Mouse (Mus musculus) neutrophil, adult 5-6 weeks (primary cell): ENCODE measurements at regions not wholly inside any gene's neighbourhood (a gene's known extent, or its start where the extent isn't known, plus 50 kb on each side); places are given as distances from the start of the nearest gene placed in this dataset.
A peak's percentile ranks its signal among the peaks of the same experiment; 100 is the strongest.
"Not testable (repeated sequence)": the region's sequence is repeated elsewhere in the genome, so short reads cannot be mapped to it uniquely, and the experiment has no call there.

Experiments used
- ATAC-seq: fragments of 151-379, 151-347 bp; 2 replicates; pipeline ENCODE4 v1.8.0; 2017; ENCODE audit warnings: mild to moderate bottlenecking, moderate TSS enrichment; ENCODE audit not compliant: insufficient number of reproducible peaks, poor library complexity, low FRiP score, severe bottlenecking; ENCODE audit errors: extremely low read depth

DNA sequence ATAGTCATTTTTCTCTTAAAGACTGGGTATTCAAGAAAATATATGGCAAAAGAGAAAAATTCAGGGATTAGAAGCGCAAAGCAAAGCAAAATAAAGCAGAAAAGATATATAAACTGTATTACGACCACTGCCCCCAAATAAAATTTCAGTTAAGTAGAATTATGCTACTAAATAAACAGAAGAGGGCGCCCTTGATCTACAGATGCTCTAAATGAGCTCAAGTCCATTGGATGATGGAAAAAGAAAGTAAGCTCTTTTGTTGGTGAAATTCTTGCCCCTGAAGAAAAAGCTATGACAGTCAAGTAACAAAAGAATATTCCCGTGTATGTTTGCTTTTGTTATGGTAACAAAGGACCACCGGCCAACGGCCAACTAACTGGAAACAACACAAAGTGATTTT lies 165.5 kb upstream of the Stk26 start:
- peak; percentile 39; the same call in 1 of the 2 replicates for ATAC-seq

GRCm38 (mm10) chrX:50657835-50658565 lies 182.8 kb upstream of the Stk26 start:
- peak; percentile 58; the same call in 1 of the 2 replicates for ATAC-seq

DNA sequence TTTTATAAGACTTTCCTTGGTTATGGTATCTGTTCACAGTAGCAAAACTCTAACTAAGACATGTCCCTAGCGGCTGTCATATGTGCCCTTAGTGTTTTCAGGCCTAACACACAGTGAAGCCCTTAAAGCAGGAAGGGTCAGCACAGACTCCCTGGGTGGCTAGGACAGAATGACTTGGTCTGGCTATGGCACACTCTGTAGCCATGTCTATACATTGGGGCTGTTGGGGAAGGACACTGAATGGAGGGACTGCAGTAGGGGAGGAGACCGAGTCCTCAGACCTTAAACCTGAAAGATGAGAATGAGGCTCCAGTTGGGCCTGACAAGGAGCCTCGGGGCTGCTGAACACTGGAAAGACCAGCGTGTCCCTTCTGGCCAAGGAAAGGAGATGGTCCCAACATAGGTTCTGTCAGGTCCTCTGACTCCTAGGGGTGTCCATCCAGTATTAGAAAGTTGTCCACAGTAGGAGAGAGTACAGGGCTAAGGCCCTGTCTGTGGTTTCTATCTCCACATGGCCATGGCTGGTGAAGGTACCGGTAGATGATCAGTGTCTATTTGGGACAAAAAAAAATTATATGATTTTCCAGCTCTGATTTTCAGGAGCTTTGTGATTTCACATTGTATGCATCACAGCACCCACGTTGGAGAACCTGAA lies 183.5 kb upstream of the Stk26 start:
- no peak for ATAC-seq

GRCm38 (mm10) chrX:50655380-50655779 lies 185.5 kb upstream of the Stk26 start:
- not testable (repeated sequence) for ATAC-seq

GRCm38 (mm10) chrX:50641347-50641746 lies 199.5 kb upstream of the Stk26 start:
- no peak for ATAC-seq

GRCm38 (mm10) chrX:50635634-50636033 lies 205.2 kb upstream of the Stk26 start:
- no peak for ATAC-seq

DNA sequence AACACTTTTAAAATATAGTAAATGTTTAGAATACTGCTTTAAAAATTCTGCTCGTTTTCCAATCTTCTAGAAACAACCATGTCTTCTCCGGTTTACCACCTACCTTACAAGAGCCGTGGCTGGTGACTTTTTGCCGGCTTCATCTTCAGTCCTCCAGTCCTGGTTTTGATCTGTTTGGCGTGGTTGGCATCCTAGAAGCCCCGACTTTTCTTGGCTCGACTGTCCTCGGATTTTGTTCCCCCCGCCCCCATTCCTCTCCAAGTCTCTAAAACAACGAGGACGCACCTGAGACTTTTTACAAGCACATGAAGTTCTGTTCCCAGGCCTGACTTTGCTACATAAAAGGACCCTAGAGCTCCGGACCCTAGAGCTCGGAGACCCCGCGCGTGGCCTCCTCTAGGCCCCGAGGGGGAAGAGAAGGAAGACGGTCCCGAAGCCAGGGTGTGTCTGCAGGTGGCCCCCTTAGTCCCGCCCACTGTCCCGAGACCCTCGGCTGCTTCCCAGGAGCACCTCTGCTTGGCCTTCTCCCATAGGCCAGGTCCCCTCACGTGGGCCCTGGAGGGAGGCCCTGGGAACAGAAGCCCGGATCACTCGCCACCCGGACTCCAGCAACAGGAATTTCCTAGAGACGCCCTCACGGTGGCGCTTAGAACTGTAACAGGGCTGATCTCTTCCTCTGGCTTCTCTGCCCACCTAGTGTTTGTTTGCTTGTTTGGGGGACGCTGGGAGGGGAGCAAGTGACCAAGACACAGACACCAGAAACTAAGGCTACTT lies 205.8 kb upstream of the Stk26 start:
- no peak for ATAC-seq

GRCm38 (mm10) chrX:50632536-50632935 lies 204.2 kb upstream of the Olfr1324 start:
- no peak for ATAC-seq

GRCm38 (mm10) chrX:50625336-50625735 lies 197.0 kb upstream of the Olfr1324 start:
- ATAC-seq = no peak

DNA sequence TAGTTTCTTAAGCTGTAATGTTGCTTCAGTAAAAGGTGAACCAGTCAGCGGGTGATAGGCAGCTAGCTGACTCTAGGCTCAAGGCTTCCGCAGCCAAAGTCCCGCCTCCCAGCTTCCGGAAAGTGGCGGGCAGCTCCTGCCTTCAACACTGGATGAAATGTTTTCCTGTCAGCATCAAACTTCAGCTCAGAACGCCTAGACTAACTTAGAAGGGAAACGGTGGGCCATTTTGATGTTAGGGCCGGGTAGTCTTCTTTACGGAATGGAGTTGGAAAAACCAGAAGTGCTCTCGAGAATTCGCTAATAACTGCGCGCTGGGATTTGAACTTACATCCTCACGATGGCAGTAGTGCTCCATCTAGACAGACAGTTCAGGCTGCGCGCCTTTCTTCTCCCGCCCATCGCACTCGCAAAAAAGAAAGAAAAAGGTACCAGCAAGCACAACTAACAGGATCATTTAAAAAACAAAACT lies 194.7 kb upstream of the Olfr1324 start:
- ATAC-seq = no peak

GRCm38 (mm10) chrX:50620909-50621308 lies 192.6 kb upstream of the Olfr1324 start:
- no peak for ATAC-seq

DNA sequence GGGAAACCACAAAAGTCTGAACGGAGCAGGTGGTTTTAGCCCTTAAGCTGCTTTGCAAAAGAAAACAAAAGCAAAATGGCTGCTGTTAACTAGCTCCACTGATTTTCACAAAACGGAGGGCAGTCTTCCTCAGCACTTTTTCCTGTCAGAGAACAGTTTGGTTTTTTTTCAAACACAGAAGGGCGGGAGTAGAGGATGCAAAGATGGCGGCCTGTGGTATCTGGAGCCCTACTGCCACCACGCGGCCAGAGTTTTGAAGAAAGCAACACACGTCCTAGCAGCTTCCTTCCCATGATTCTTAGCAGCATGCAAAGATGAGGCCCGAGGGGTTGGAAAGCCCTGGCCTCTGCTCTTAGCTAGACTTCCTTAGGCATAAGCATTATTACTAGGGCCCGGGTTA lies 191.6 kb upstream of the Olfr1324 start:
- no peak for ATAC-seq

DNA sequence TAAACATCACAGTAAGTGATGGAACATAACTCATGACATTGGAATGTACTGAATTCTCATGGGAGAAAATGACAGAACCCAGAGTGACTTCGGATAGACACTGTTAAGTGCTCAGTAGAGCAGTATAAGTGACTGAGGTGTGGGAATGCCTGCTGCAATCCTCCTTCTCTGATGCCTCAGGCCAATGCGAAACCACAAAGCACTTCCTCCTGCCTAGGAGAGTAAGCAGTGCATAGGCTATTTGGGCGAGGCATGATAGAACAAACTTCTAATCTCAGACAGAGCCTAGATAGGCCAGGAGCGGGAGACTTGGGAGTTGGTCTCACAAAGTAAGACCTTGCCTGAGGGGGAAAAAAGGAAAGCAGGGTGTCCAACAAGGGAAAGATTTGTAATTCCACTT lies 190.6 kb upstream of the Olfr1324 start:
- ATAC-seq = no peak

DNA sequence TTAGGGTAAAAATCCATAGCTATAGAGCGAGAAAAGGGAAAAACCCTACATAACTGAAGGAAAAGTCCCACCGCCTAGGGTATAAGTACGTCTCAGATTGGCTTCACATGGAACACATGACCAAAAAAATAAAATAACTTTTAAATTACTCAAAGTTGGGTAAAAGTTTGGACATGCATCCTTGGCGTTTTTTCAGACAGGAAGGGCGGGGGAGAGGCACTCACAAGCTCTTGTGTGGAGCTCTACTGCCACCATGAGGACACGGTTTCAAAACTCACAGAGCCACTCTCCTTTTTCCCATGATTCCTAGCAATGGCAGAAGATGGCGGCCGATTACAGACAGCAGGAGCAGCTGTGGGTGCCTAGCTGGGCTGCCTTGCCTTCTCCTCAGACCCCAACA lies 188.6 kb upstream of the Olfr1324 start:
- ATAC-seq = not testable (repeated sequence)

- not testable (repeated sequence) for ATAC-seq
Measured at GRCm38 (mm10) chrX:50614874-50615273, 186.6 kb upstream of the Olfr1324 start.

DNA sequence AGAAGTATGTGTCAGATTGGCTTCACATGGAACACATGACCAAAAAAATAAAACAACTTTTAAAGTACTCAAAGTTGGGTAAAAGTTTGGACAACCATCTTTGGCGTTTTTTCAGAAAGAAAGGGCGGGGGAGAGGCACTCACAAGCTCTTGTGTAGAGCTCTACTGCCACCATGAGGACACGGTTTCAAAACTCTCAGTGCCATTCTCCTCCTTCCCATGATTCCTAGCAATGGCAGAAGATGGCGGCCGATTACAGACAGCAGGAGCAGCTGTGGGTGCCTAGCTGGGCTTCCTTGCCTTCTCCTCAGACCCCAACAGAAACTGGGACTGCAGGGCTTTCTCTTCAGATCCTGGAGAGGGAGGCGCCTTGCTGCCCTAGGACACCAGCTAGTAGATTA lies 186.1 kb upstream of the Olfr1324 start:
- ATAC-seq = not testable (repeated sequence)

DNA sequence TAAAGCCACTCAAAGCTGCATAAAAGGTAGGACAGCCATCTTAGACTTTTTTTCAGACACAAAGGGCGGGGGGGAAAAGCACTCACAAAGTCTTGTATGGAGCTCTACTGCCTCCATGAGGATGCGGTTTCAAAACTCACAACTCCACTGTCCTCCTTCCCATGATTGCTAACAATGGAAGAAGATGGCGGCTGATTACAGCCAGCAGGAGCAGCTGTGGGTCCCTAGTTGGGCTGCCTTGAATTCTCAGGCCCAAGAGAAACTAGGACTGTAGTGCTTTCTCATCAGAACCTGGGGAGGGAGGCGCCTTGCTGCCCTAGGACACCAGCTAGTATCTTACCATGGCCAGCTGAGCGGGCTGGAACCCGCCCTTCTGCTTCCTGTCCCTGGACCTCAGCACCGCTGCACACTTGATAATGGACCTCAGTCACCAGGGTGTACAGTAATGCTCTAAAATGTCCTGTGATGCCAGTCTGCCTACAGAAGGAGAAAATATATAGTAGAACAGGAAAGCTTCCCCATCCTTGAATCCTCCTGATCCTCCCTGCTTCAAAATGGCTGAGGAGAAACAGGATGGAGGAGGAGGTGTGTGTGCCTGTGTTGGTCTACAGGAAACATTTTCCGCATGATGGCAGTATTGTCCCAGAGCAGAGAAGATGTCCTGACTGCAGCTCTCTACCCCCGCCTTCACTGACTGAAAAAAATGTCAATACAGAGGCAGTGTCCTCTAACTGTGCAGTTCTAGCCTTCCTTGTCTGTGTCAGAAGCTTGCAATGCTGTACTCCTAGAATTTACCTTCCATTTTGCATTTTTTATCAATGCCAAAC lies 183.7 kb upstream of the Olfr1324 start:
- ATAC-seq = no peak

GRCm38 (mm10) chrX:50608141-50608540 lies 179.8 kb upstream of the Olfr1324 start:
- not testable (repeated sequence) for ATAC-seq

DNA sequence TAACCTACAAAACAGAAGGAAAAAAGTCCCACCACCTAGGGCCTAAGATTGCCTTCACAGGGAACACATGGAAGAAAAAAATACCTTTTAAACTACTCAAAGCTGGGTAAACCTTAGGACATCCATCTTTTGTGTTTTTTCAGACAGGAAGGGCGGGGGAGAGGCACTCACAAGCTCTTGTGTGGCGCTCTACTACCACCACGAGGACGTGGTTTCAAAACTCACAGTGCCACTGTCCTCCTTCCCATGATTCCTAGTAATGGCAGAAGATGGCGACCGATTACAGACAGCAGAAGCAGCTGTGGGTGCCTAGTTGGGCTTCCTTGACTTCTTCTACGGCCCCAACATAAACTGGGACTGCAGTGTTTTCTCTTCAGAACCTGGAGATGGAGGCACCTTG lies 179.3 kb upstream of the Olfr1324 start:
- ATAC-seq = no peak
